Mouse (Mus musculus) central nervous system, embryonic 11.5 days (tissue): ENCODE measurements around the gene Mtif3. TPM values are rescaled to one million over a fixed set of nuclear protein-coding genes. Genes with fewer than 3 reads are reported as not detected.

Experiments used
- polyA plus RNA-seq: library from polyadenylated mRNA; depleted of rRNA; stranded (reverse); fragments of >200 nt; gene quantifications from 2 replicates; pipeline ENCODE4 v1.2.3, GENCODE M21; 2012; rRNA removed

The Mtif3 gene
- polyA plus RNA-seq = 17.9 and 24.4 TPM in 2 replicates

DNA sequence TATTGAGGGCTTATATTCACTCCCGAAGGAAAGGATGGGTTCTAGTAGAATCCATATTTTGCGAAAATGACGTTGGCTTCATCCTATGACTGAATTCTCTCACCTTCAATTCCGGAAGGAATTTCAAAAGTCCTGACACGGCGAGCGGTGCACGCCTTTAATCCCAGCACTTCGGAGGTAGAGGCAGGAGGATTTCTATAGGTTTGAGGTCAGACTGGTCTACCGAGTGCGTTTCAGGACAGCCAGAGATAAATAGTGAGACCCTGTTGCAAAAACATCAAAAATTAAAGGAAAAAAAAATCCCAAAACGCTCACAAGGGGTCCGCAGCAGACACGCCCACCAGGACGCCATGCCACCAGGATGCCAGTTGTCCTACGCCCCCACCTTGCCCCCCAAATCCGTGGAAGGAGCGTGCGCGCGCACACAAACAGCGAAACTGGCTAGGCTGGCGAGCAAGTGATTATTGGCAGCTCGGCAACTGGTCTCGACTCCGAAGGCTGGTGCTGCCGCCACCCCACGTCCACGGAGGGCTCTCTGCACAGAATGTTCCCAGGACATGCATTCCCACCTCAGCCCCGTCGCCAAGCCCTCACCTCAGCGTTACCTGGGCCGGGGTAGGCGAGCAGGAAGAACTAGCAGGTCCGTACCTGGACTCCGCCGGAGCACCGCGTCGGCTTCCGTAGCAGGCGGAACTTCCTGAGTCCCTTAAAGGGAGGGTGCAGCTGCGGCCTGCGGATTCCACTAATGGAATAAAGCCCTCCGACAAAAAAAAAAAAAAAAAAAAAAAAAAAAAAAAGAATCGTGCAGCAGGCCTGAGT lies at the start of gene Mtif3:
Gene Mtif3 (minus strand): TSS at position 683 of the 819 bp plus-strand sequence.

GRCm38 (mm10) chr5:146948508-146949088 lies 15.0 kb downstream of the Mtif3 start, which contains the start of gene Gtf3a:
TSS of gene Gtf3a (plus strand) at chr5:146948657.

Other genes starting within 250 kb of the Mtif3 start
- 23.2 and 25.1 TPM in 2 replicates for gene Usp12, start 168.8 kb downstream of the Mtif3 start, polyA plus RNA-seq
- gene Rpl21, start 130.9 kb downstream of the Mtif3 start, polyA plus RNA-seq = 748 and 1,344 TPM in 2 replicates
- 9.0 and 10.7 TPM in 2 replicates for gene Rasl11a, start 118.7 kb downstream of the Mtif3 start, polyA plus RNA-seq
- 71.0 and 75.4 TPM in 2 replicates for gene Gtf3a, start 15.1 kb downstream of the Mtif3 start, polyA plus RNA-seq
- gene Lnx2, start 112.8 kb upstream of the Mtif3 start, polyA plus RNA-seq = 7.1 and 7.3 TPM in 2 replicates
- gene Polr1d, start 113.2 kb upstream of the Mtif3 start, polyA plus RNA-seq = 97.2 and 145 TPM in 2 replicates
- 8.2 and 16.4 TPM in 2 replicates for gene Gsx1, start 224.9 kb upstream of the Mtif3 start, polyA plus RNA-seq